Mouse (Mus musculus) kidney, adult 11 months (tissue): ENCODE measurements around the gene A530016L24Rik.

Experiments
- DNase-seq: peaks from one replicate; pipeline ENCODE4 v3.0.0; 2022

The A530016L24Rik gene

DNA sequence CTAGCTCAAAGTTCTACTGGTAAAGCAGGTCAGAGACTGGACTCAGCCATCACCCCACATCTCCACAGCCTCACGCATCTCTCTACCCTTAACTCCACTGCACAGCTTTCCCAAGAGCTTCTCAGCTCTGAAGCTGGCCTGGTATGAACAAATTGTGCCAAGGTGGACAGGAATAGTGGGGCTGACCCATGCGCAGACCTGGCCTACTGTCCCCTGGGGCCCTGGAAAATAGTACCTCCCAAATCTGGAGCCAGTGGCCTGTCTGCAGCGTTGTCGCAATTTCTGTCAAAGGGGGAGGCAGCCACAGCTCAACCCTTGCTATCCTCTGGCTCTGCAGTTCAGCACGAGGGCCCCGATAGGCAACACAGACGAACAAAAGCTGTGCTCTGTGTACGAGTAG lies at the start of gene A530016L24Rik:
Gene A530016L24Rik (plus strand): TSS at position 315 of the 400 bp plus-strand sequence.
- DNase-seq, result no peak

DNA sequence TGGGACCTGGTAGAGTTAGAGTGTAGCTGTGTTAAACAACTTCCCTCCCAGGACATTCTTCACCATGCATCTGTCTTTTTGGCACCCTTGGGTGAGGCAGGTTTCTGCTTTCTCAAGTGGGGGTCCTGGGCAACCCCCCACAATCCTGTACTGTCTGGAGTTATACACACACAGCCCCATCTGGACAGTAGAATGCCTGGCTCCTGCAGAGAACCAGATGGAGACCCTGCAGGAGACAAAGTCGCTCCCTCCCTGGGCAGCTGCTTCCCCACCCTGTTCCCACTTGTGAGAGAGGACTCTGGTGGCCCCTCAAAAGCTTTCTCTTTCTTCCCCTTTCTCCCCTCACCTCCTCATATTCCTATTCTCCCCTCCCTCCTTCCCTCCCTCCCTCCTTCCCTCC lies 49.3 kb upstream of the A530016L24Rik start:
- DNase-seq, result no peak

DNA sequence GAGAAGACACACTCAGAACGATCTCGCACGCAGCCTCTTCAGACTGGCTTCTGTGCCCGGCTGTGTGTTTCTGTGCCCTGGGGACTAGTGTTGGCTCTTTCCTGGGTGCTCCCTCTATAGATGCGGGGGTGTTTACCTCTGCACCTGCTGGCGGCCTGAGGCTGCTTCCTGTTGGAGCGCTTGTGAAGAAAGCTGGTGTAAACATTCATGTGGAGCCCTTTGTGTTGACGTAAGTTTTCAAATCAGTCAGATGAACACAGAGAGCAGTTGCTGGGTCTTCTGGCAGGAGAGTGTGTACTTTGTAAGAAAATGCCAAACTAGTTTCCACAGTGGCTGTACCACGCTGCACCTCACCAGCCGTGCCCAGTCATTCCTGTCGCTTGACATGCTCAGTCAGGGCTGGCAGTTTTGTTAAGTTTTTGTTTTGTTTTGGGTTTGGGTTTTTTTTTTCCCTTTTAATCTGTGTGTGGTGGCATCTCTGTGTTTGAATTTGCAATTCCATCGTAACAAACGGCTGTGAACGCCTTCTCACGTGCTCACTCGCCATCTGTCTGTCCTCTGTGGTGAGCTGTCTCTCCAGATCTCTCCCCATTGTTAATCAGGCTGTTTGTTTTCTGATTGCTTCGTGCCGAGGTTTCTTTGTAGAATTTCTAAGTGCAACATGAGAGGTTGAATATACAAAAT lies 40.0 kb upstream of the A530016L24Rik start:
- no peak for DNase-seq

DNA sequence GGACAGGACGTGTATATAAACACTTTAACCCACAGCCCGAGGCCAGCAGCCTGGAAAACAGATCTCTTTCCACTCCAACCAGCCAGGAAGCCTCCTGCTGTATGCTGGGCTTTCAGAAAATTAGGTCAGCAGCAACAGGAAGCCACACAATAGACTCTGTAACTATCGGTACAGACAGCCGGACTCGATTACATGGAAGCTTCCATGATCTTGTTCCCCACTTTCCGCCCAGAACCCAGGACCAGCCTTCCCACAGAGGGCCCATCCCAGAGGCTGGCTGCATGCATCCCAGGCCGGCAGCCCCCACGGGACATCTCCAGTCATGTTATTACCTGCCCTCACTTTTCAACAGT lies 39.4 kb upstream of the A530016L24Rik start:
- no peak for DNase-seq

DNA sequence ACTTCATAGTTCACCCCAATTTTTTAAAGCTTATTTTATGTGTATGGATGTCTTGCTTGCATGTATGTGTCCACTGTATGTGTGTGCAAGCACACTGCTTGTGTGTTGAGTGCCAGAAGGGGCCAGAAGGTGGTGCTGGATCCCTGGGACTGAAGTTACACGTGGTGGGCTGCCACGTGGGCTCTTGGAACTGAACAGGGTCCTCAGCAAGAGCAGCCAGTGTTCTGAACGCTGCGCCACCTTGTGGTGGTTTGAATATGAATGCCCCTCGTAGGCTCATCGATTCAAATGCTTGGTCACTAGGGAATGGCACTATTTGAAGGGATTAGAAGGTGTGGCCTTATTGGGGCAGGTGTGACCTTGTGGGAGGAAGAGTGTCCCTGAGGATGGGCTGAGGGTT lies 38.4 kb upstream of the A530016L24Rik start:
- DNase-seq, result no peak

DNA sequence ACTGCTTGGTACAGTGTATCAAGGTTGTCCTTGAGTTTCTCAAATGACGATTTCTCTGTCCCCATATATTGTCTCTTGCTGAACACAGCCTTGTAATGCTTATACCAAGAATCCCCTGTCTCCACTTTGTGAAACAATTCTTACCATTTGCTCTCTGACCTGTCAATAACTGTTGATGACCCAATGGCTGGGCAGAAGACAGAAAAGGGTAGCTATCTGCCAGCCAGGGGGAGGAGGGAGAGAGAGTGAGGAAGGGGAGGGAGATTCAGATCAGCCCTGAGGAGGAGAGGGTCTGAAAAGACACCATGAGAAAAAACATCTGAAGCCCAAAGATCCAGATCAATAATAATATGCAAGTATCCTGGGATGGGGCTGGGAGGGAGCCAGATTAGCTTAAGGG lies 37.9 kb upstream of the A530016L24Rik start:
- DNase-seq, result no peak

DNA sequence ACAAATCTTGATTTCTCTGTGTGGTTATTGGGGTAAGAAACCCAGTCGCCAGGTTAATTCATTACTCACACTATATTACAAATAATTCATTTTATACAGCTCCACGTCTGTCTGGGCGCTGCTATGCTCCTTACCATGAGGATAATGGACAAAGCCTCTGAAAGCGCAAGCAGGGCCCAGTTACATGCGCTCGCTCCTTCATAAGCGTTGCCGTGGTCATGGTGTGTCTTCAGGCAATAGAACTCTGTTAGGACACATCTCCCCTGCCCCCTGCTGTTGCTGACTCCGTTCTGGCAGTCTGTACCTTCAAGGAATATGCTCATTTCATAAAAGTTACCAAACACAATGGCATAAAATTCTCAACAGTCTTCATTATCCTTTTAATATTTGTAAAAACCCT lies 37.4 kb upstream of the A530016L24Rik start:
- no peak for DNase-seq

DNA sequence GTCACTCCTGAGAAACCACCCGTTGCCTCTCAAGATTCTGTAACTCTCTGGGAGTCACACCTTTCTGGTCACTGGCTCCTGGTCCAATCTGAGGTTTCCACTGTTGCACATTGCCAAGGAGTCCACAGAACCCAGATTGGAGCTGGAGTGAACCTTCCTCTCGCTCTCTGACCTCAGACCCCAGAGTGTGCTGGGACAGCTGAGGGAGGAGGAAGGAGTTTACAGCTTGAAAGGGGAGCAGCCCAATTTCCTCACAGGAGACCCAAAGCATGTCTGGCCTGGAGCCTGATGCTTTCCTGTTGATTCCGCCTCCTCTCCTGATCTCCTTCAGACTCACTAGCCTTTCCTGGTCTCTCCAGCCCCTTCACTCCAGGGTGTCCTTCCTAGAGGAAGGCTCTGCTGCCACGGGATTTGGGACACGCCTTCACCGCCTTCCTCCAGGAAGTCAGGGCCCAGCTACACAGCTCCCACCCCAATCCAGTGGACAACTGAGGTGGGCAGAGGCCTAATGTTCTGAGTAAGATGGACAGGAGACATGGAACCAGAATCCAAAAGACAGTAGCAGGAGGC lies 33.0 kb upstream of the A530016L24Rik start:
- DNase-seq, result peak; percentile 31

DNA sequence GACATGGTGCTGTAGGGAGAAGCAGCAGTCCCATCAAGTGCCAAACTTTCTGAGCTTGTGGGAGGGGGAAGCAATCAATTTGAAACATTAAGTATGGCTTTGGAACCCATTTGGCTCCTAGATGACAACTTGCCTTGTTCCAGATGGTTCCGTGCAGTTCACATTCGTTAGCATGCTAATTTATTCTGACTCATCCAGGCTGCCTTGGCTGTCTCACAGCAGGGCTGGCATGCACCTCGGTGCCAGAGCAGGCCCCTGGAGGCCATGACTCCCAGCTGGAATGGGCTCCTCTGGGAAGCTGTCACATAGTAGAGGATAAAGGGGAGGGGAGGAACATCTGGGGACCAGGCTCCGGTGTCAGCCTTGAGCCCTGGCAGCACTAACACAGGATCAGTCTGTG lies 31.4 kb upstream of the A530016L24Rik start:
- DNase-seq, result peak; percentile 31

DNA sequence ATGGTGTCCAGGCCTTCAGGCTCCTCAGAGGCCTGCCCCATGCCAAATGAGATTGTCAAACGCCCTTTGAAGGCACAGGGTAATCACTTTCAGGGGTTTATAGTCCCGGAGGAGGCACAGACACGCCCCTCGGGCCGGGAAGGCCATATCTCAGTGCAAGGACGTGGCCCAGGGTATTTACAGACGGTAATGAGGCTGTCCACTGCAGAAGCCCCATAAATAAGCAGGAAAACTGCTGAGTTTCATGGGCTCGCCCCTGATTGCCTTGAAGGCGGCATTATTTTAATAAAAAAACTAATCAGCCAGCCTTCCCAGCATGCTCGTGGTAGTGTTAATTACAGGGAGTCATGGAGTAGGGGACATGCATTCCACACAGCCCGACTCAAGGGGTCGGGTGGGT lies 26.8 kb upstream of the A530016L24Rik start:
- no peak for DNase-seq

DNA sequence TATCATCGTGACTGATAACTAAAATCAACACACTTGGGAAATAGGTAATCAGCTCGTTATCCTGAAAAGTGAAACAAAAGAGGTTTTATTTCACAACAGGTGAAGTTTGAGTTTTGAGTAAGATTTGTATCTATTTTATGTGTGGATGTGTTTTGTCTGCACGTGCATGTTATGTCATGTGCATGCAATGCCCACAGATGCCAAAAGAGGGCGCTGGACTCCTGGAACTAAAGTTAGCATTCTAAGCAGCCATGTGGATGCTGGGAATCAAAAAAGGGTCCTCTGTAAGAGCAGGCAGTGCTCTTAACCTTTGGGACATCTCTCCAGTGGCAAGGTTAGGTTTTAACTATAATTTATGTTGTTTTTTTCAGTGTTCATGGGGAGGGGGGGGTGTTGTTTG lies 26.0 kb upstream of the A530016L24Rik start:
- no peak for DNase-seq

DNA sequence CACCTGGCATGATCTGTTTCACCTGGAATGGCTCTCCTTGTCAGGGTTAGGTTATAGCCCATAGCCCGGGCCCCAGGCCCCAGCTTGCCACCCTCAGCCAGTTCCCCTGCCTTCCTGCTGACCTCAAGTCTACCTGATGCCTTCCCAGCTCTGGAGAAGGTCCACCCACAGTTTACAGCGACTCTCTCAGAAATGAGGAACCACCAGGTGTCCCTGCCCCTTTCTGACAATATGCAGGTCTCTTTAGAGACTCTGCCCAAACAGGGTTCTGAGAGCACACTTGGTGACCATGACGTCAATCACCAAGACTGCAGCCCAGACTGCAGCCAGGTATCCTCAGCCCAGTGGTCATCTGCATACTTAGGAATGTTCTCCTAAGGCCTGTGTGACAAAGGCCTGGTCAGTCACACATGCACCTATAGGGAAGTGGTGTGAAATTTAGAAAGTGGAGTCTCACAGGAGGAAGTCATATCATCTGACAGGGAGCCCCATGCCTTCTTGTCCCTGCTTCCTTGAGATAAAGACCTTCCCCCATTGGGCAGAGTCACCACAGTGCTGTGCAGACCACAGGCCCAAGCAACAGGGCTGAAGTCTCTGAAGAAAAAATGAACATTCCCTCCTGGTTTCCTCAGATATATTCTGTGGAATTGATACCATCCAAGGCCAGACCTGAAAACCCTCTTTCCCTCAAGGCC lies 25.4 kb upstream of the A530016L24Rik start:
- no peak for DNase-seq

DNA sequence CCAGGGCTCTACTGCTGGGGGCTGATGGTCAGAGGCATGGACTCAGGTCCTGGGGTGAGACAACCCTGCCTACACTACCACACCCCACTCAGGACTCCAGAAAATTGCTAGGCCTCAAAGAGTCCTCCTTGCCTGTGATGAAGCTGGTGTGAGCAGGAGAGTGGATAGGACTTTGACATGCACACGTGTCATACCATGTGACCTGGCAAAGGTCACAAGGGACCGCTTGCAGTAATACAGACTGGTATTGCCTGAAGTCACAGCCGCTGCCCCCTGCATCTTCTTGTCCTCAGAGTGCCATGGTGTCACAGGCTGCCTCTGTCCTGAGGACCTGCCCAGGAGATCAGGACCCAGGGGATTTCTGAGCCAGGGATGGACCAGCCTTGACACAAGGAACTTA lies 24.7 kb upstream of the A530016L24Rik start:
- no peak for DNase-seq

DNA sequence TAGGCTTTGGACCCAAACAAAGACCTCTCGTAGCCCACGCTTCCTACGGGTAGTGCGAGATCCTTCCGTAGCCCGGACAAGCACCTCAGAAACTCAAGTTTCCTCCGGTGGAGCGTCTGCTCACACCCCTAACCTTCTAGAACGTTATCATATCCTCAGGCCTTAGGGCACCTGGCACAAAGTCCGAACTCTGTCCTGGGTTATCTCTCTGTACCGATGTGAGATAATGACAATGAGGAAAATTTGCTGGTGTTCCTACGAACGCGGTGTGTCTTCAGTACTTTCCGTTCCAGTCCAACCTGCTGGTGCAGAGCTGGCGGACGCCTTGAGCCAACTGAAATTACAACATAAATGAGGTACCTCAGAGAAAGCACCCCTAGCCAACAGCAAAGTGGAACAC lies 23.3 kb upstream of the A530016L24Rik start:
- DNase-seq, result no peak

DNA sequence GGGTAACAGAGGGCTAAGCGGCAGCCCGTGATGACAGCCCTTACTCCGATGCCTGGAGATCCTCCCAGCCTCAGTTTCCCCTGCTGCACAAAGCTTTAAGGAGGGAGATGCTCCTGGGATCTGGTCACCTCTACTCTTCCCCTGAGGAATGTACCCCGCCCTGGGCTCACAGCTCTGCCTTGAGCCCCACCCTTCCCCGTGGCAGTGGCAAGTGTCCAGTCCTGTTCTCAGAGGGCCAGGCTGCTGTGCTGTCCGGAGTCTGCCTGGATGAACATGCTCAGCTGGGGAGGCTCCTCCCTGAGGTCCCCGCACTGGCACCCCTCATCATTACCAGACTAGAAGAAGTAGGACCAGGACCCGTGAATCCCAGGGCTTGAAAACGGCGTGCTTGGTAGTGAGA lies 21.9 kb upstream of the A530016L24Rik start:
- DNase-seq, result no peak

DNA sequence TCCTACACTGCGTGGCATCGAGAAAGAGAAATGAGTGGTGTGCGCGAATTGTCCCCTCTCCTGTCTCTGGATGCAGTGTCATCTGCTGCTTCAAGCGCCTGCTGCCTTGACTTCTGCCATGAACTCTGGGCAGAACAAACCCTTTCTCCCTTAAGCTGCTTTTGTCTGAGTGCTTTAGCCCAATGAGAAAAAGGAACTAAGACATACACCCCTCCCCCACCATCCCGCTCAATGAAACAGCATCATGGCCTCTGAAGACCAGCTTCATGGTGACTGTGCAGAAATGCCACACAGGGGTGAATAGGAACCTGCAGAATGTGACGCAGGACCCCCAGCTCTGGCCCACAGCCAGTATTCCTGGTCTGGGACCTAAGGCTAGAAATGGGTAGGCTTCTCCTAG lies 19.9 kb upstream of the A530016L24Rik start:
- DNase-seq, result no peak

DNA sequence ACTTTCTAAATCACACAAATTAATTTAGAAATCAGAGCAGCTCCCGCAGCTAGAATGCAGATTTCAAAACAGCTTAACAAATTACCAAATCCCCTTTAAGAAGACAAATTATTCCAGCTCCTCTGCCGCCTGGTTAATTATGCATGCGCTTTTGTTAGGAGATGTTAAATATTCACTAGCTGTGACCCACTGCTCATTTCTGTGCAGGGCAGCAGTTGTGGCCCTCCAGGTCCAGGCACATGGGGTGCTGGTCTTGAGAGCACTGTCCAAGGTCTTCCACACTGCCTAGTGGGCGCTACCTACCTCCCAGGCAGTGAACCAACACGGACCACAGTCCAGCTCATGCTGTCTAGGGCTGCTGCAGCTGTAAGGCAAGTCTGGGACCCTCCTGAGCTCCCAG lies 19.0 kb upstream of the A530016L24Rik start:
- DNase-seq, result peak; percentile 68

DNA sequence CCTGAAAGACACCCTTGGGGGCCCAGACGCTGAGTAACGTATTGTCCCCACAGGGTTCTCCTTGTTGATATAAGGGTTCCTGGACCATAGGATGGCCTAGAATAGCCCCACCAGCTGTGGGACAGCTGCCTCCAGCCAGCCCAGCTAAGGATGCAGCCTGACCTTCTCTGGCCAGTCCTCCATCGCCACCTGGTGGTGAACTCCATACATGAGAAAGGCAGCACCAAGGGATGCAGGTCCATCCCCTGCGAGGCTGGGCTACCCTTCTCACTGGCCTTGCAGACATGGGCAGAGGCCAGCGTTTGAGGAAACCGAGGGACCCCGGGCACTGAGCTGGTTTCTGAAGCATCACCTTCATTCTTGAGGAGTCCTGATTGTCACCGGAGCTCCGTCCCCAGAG lies 15.5 kb upstream of the A530016L24Rik start:
- DNase-seq, result peak; percentile 72

DNA sequence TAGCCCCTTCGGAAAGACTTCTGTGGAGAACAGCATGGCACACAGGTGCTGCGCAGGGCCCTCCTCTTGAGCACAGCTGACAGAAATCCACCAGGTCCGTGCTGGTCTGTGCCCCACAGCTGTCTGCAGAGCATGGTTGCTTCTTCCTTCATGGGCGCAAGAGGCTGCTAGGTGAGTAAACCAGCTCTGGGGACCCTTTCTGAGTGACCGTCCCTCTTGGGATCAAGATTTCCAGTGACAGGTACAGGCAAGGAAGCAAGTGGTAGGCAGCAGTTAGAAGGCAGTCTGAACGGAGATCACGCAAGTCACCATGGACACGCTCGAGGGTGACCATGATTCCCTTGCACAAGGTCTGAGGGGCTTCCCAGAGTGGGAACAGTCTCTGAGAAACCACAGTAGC lies 287 bp downstream of the A530016L24Rik start:
- DNase-seq, result no peak

DNA sequence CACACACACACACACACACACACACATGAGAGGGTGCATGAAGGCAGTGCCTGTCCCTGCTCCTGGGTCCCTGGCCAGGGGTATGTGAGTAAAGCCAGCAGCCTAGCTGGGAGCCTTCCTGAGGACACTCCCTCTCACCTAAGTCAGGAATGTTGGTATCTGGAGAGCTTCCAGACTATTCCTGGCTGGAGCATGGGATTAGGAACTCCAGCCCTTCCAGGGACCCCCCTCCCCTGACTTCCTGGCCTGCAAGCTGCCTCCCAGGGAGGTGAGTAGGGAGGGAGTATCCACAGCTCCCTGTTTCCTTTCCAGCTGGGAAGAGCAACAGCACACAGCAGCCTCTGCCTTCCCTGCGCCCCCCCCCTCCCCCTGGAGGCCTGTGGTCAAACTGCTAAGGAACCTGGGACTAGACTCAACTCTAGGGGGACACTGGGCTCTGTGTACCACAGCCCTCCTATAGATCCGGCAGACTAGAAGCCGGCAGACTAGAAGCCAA lies 1.2 kb downstream of the A530016L24Rik start:
- DNase-seq, result peak; percentile 73

DNA sequence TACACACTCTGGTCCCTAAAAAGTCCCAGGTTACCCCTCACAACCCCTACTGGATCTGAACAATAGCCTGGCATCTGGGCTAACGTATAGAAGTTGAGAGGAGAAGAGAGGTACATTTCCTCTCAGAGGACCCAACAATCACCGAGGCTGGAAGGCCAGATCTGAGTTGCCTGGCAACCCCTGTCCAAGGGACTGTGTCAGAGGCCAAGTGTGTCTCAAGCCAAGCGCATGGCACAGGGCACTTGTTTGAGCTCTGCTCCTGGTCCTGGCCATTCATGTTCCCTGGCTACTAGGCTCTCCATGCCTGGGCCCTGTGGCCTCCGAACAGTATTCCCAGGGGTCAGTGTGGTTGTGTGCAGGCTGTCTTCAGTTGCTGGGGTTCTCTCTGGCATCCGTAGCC lies 6.9 kb downstream of the A530016L24Rik start:
- no peak for DNase-seq

DNA sequence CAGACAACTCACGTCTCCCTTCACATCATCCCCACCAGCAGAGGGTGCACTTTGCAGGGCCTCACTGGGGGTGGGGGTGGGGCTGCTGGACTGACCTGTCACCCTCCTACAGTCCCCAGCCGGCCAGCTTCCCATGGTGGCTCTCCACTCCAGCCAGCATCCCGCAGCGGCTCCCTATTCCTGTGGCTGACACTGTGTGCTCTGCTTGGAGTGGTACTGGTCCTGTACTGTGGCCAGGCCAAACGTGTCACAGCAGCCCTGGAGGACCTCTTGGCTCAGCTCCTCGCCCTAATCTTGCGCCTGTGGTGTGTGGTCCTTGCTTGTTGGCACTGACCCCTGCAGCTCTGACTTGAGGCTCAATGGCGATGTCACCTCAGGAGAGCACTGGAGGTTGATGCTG lies 8.5 kb downstream of the A530016L24Rik start:
- DNase-seq, result no peak

DNA sequence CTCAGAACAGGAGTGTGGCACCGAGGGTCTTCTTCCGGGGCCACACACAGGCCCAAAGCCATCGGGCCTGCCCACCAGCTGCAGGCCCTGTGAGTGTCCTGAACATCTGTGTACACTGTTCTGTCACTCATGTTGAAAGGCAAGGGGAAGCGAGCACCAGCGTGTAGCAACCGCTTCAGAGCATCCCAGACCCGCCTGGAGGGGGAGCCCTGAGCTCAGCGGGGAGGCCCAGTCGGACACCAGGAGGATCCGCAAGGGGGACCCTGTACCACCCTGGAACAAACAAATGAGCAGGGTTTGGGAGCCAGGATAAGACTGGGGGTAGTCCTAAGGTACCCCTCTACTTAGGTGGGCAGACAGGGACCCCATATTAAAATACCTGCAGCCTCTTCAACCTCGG lies 9.4 kb downstream of the A530016L24Rik start:
- no peak for DNase-seq

DNA sequence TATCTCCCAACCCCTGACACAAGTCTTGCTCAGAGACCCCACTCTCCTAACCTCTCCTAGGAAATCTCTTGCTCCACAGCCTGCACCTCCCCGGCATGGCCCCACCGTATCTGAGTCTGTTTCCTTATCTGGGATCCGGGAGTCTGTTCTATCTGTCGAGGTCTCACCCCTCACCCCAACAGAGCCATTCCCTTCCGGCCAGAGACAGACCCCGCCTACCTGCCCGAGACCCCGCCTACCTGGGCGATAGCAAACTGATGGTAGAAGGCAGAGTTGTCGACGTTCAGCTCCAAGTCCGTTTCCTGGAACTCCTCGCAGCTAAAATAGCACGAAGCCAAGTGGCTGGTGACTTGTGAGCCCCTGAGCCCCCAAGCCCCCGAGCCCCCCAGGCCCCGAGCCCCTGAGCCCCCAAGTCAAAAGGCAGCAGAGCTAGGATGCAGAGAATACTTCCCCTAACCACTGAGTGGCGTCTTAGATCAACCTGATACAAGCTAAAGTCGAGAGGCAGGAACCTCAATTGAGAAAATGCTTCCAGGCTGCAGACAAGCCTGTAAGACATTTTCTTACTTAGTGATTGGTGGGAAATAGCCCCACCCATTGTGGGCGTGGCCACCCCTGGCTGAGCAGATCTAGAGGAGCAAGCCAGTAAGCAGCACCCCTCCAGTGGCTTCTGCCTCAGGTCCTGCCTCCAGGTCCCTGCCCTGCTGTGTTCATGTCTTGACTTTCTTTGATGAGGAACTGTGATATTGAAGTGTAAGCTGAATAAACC lies 13.9 kb downstream of the A530016L24Rik start:
- DNase-seq, result no peak
